Mouse (Mus musculus) heart, embryonic 14.5 days (tissue): Measurements from ENCODE around the gene Gm20696. TPM values are rescaled to one million over a fixed set of nuclear protein-coding genes. Genes with fewer than 3 reads are reported as not detected.
A peak's percentile ranks its signal among the peaks of the same experiment; 100 is the strongest.

ENCODE experiments used
- ATAC-seq: fragments of 200-750 bp; cut with Nextera tagmentation; 2 replicates; pipeline ENCODE4 v1.8.0; 2017; ENCODE audit warnings: low read depth, moderate TSS enrichment; ENCODE audit not compliant: insufficient number of reproducible peaks, insufficient read depth, low FRiP score
- H3K27ac ChIP-seq, 2 experiments: fragments of 200-500 bp in 1 of 2; fragments of 300-500 bp in 1 of 2; sonication (generic) in 1 of 2; replicated peaks in 1 of 2; 2 replicates each; pipeline ENCODE4 v1.5.1; 2012 to 2014; ENCODE audit warnings: low read depth in 2 of 2, low read length in 2 of 2, control low read depth in 1 of 2, mild to moderate bottlenecking in 1 of 2, mixed read lengths in 1 of 2; ENCODE audit not compliant: control insufficient read depth in 1 of 2, insufficient read depth in 1 of 2
- H3K27me3 ChIP-seq: fragments of 300-500 bp; sonication (generic); 2 replicates; pipeline ENCODE4 v1.6.1; 2014; ENCODE audit warnings: mild to moderate bottlenecking, low read length, control low read depth; ENCODE audit not compliant: control insufficient read depth, insufficient read depth
- H3K36me3 ChIP-seq: fragments of 300-500 bp; sonication (generic); 2 replicates; pipeline ENCODE4 v1.6.1; 2014; ENCODE audit warnings: mild to moderate bottlenecking, control low read depth, low read length, mixed read lengths; ENCODE audit not compliant: control insufficient read depth, insufficient read depth
- H3K4me1 ChIP-seq, 2 experiments: fragments of 200-500 bp in 1 of 2; fragments of 300-500 bp in 1 of 2; sonication (generic) in 1 of 2; 2 replicates each; pipeline ENCODE4 v1.6.1; 2012 to 2014; ENCODE audit warnings: low read length in 2 of 2, control low read depth in 1 of 2, mixed read lengths in 1 of 2; ENCODE audit not compliant: control insufficient read depth in 2 of 2, insufficient read depth in 2 of 2
- H3K4me2 ChIP-seq: fragments of 300-500 bp; sonication (generic); 2 replicates; pipeline ENCODE4 v1.6.1; 2014; ENCODE audit warnings: mild to moderate bottlenecking, low read length
- H3K4me3 ChIP-seq, 2 experiments: fragments of 200-500 bp in 1 of 2; fragments of 300-500 bp in 1 of 2; sonication (generic) in 1 of 2; 2 replicates each; pipeline ENCODE4 v1.5.1; 2012 to 2014; ENCODE audit warnings: low read length in 2 of 2, mild to moderate bottlenecking in 2 of 2, control low read depth in 1 of 2, low read depth in 1 of 2, moderate library complexity in 1 of 2; ENCODE audit not compliant: control insufficient read depth in 1 of 2, insufficient read depth in 1 of 2
- H3K9ac ChIP-seq: fragments of 300-500 bp; sonication (generic); 2 replicates; pipeline ENCODE4 v1.6.1; 2014; ENCODE audit warnings: mild to moderate bottlenecking, low read length
- H3K9me3 ChIP-seq: fragments of 300-500 bp; sonication (generic); 2 replicates; pipeline ENCODE4 v1.6.1; 2016; ENCODE audit warnings: low read length, control low read depth; ENCODE audit not compliant: control insufficient read depth
- WGBS: fragments of 180-500 bp; shearing (Covaris S2); extraction: QIAGEN DNeasy Blood & Tissue Kit; methylation state at CpG from one replicate; pipeline ENCODE4 v1.1.7; 2014; 5-methylcytosine and 5-hydroxymethylcytosine counted together
- polyA plus RNA-seq: library from polyadenylated mRNA; unstranded; fragments of >200 nt; fragmentation: Nextera tagmentation; extraction: Ambion mirVana; gene quantifications from 2 replicates; pipeline ENCODE4 v1.2.1, GENCODE M21; 2014

The Gm20696 gene
- polyA plus RNA-seq, 1 experiment from 2014 or later, result 3.9 TPM

DNA sequence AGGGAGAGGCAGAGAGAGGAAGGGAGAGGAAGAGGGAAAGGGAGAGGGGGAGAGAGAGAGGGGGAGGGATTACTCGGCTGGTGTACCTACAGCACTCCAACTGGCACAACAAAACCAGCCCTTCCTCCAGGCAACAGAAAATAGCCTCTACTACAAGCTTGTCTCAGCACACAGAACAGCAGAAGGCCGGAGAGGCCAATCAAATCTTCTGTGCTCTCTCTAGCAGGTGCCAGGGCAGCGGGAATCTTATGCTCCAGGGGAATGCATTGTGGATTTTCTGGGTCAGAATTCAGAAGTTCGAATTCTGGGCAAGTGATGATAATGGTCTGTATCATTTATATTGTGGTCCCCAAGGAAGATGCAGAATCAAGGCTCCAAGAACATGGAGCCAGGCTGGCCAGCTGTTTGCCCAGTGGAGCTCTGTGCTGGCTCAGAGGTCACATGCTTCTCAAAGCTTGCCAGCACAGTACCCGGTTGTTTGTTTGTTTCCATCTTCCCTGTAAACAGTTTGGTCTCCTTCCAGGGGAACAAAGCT lies 132.3 kb downstream of the Gm20696 start:
- H3K4me3 ChIP-seq, result no peak overlapping the region
- ATAC-seq, result no peak
- no peaks in the 10 kb centered on the region for H3K27me3 ChIP-seq
- H3K4me1 ChIP-seq, result no peaks in the 10 kb centered on the region
- no peak overlapping the region for H3K27ac ChIP-seq
- H3K4me2 ChIP-seq, result no peak overlapping the region
- no peaks in the 10 kb centered on the region for H3K36me3 ChIP-seq
- 56% methylated on average over 5 of the region's 5 CpGs for WGBS
- no peak overlapping the region for H3K9ac ChIP-seq
- H3K9me3 ChIP-seq, result no peaks in the 10 kb centered on the region

DNA sequence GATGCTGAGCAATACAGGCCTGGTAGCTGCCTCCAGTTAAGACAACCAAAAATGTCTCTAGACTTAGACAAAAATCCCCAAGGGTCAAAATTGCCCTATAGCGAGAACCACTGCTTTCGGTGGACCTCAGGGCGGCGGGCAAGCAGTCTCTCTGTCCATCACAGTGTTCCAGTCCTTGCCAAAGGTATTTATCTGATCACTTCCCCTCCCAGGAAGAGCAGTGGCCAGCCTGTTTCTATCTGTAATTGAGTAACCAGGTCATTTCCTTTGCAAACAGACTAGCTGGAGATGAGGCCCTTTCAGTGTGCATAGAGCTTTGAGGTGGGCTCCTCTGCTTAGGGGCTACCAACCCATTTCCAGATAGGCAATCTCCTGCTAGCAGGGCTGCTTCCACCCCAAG lies 134.1 kb downstream of the Gm20696 start:
- H3K4me2 ChIP-seq, result no peak overlapping the region
- no peak overlapping the region for H3K9ac ChIP-seq
- H3K4me1 ChIP-seq, result no peaks in the 10 kb centered on the region
- 81% methylated on average over 4 of the region's 4 CpGs for WGBS
- H3K36me3 ChIP-seq, result no peaks in the 10 kb centered on the region
- no peaks in the 10 kb centered on the region for H3K27me3 ChIP-seq
- H3K27ac ChIP-seq, result no peak overlapping the region
- H3K4me3 ChIP-seq, result no peak overlapping the region
- no peaks in the 10 kb centered on the region for H3K9me3 ChIP-seq
- ATAC-seq, result no peak

DNA sequence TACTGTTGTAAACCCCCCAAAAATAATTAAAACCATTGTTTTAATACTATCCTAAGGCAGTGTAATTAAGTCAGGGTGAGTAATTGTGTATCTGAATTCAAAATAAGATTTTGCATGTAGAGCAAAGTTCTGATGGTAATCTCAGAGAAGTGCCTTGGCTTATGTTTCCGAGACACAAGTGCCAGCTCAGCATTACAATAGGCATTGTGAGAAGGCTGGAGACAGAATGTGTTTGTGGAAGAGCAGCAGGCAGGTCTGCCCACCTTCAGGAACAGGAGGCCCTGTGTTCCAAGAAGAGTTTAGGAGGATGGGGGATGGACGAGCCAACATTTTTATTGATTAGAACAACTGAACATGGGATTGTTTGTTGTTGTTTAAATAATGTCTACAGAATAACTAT lies 137.6 kb downstream of the Gm20696 start:
- no peak for ATAC-seq
- H3K9ac ChIP-seq, result no peak overlapping the region
- H3K36me3 ChIP-seq, result no peaks in the 10 kb centered on the region; the same call in 1 of the 2 replicates
- no peaks in the 10 kb centered on the region for H3K27me3 ChIP-seq
- H3K4me3 ChIP-seq, result no peak overlapping the region
- WGBS, result 68% methylated on average over 2 of the region's 2 CpGs
- no peaks in the 10 kb centered on the region for H3K9me3 ChIP-seq
- peaks cover 0 to 2% of the 10 kb centered on the region in 2 experiments; a peak in 1 of 4 replicates for H3K4me1 ChIP-seq
- no peak overlapping the region for H3K4me2 ChIP-seq
- no peak overlapping the region for H3K27ac ChIP-seq

DNA sequence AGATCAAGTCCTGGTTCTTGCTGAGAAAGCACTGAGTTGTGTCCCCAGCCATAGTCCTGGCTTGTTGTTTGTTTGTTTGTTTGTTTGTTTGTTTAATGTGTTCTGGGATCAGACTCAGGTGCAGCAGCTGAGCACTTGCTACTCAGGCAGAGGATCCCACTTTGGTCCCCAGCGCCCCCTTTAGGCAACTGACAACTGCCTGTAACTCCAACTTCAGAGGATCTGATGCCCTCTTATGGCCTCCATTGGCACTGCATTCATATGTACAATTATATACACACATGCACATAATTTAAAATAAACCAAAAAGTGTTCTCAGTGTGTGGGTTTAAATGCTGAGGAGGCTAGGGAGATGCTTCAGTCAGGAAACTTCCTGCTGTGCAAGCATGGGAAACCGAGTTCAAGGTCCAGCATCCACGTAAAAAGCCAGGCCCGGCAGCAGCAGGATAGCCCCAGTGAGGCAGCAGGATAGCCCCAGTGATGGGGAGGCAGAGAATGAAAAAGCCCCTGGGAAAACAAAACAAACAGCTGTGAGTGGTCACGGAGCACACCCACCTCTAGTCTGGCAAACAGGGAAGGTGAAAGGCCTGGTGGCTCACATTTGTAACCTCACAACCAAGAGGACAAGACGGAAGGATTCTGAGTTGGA lies 139.0 kb downstream of the Gm20696 start:
- Histone ChIP-seq H3K4me2 (no peak overlapping the region), H3K4me1 (peaks cover 0 to 4% of the 10 kb centered on the region in 2 experiments; a peak in 1 of 4 replicates), H3K9ac (no peak overlapping the region), H3K36me3 (no peaks in the 10 kb centered on the region; the same call in 1 of the 2 replicates), H3K27me3 (no peaks in the 10 kb centered on the region), H3K9me3 (no peaks in the 10 kb centered on the region), H3K4me3 (no peak overlapping the region), H3K27ac (no peak overlapping the region)
- 88% methylated on average over 6 of the region's 6 CpGs for WGBS
- no peak for ATAC-seq

DNA sequence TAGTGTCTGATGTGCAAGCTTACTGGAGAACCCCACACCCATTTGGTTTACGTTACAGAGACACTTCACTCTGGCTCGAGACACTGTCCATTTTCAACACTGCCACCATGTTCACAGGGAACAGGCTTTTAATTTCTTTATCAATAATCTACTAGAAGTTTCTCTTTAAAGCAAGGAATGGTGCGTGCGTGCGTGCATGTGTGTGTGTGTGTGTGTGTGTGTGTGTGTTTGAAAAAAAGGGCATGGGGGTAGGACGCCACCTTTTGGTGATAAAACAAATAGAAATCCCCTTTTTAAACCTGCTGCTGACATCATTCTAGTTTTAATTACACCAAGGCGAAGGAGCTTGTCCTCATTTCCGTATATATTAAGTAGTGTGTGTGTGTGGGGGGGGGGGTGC lies 141.2 kb downstream of the Gm20696 start:
- 66% methylated on average over 8 of the region's 8 CpGs for WGBS
- no peak for ATAC-seq
- Histone ChIP-seq H3K4me2 (no peak overlapping the region), H3K27ac (no peak overlapping the region), H3K9ac (no peak overlapping the region), H3K4me1 (peaks cover 0 to 4% of the 10 kb centered on the region in 2 experiments; a peak in 1 of 4 replicates), H3K27me3 (no peaks in the 10 kb centered on the region), H3K4me3 (no peak overlapping the region), H3K36me3 (no peaks in the 10 kb centered on the region; the same call in 1 of the 2 replicates), H3K9me3 (no peaks in the 10 kb centered on the region)

DNA sequence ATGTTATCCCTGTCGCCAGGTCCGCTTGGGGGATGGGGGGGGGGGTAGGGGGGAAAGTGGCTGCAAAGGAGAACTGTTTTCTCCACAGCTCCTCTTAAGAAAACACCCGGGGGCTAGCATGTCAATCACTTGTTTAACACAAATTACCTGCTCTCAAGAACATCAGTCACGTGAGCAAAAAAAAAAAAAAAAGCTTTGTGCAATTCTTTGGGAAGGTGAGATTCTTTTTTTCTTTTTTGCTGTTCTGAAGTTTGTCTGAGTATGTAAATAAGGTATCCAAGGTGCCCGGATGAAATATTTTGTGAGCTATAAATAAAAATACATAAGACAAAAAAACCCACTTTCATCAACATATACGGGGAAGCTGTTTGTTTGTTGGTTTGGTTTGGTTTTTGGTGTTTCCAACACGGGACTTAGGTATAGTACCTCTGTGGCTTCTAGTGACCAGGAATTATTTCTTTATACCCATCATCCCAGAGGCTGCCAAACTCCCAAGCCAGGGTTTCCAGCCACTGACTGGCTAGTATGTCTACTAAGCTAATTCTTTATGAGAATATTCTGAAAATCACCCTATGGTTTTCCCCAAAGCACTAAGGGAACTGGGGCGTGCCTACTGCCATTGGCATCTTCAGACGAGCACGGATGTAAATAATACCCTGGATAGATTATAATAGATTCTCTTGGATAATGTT lies 142.8 kb downstream of the Gm20696 start:
- Histone ChIP-seq H3K27ac (peak overlapping the region; percentile 99 to 100), H3K27me3 (no peaks in the 10 kb centered on the region), H3K9me3 (no peaks in the 10 kb centered on the region), H3K4me1 (peaks cover 2 to 9% of the 10 kb centered on the region in 2 experiments; a peak in 2 of 4 replicates), H3K4me2 (peak overlapping the region; percentile 75), H3K4me3 (peak overlapping the region; percentile 90 to 92), H3K9ac (peak overlapping the region; percentile 98), H3K36me3 (no peaks in the 10 kb centered on the region; the same call in 1 of the 2 replicates)
- no peak for ATAC-seq
- 27% methylated on average over 10 of the region's 10 CpGs for WGBS

DNA sequence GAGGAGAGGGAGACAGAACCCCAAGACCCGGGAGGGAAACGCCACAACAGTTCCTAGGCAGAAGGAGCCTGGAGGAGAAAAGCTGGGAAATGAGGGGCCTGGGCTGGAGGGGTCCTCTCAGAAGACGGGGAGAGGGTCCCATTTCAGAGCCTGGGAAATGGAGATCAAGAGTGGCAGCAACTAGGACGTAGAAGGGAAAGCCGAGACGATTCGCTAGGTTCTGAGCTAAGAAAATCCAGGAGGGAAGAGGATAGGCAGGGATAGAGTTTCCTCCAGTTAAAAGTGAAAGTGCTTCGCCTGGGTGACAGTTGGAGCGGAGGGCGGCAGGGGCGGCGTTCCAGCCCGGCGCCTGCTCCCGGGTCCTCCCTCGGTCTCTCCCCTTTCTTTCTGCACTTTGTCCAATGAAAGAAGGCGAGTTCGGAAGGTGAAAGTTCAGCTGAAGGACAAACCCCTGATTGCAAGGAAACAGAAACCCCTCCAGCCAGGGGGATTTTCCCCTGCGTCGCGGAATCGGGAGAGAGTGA lies 143.4 kb downstream of the Gm20696 start:
- Histone ChIP-seq H3K9me3 (no peaks in the 10 kb centered on the region), H3K4me1 (peaks cover 2 to 9% of the 10 kb centered on the region in 2 experiments; a peak in 2 of 4 replicates), H3K4me3 (peak overlapping the region; percentile 90 to 92), H3K4me2 (peak overlapping the region; percentile 75), H3K9ac (peak overlapping the region; percentile 98), H3K27ac (peak overlapping the region; percentile 99 to 100), H3K36me3 (no peaks in the 10 kb centered on the region; the same call in 1 of the 2 replicates), H3K27me3 (no peaks in the 10 kb centered on the region)
- ATAC-seq, result no peak; the same call in 1 of the 2 replicates
- under 1% methylated on average over 22 of the region's 22 CpGs for WGBS
